Mouse (Mus musculus) splenic B cell, adult 2 months (primary cell): ENCODE data around the gene Srl.

Experiments
- DNase-seq: peaks from one replicate; pipeline ENCODE4 v3.0.0-alpha.2; 2011; ENCODE audit warnings: low read depth, low spot score
- H3K27me3 ChIP-seq: 2 replicates; pipeline ENCODE4 v1.6.1; 2012; ENCODE audit warnings: mild to moderate bottlenecking, low read length, moderate library complexity, mixed read lengths; ENCODE audit not compliant: control insufficient read depth, poor library complexity, insufficient read depth, severe bottlenecking
- H3K36me3 ChIP-seq: 2 replicates; pipeline ENCODE4 v1.6.1; 2012; ENCODE audit warnings: mild to moderate bottlenecking, low read length, moderate library complexity, mixed read lengths; ENCODE audit not compliant: control insufficient read depth, poor library complexity, insufficient read depth, severe bottlenecking

Srl gene

DNA sequence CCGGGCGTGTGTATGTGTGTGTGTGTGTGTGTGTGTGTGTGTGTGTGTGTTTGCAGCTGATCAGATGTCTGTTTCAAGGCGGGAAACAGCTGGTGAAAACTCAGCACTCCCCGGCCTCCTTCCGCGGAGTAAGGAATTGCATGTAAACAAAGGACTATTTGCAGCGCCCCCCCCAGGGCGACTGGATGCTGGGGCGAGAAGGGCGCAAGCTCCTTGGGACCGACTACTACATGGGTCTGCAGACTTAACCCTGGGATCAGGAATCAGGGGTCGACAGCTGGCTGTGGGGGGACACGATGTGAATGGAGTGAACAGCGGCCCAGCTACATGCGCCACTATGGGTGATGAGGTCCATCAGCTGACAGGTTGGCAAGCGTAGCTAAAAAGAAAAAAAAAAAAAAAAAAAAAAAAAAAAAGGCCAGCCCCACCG lies 18.1 kb upstream of the Srl start, which contains the start of gene Tfap4:
Gene Tfap4 (minus strand): TSS at position 140 of the 430 bp plus-strand sequence.
- no peaks in the 10 kb centered on the region for H3K36me3 ChIP-seq
- no peaks in the 10 kb centered on the region for H3K27me3 ChIP-seq
- DNase-seq: peak; percentile 83

DNA sequence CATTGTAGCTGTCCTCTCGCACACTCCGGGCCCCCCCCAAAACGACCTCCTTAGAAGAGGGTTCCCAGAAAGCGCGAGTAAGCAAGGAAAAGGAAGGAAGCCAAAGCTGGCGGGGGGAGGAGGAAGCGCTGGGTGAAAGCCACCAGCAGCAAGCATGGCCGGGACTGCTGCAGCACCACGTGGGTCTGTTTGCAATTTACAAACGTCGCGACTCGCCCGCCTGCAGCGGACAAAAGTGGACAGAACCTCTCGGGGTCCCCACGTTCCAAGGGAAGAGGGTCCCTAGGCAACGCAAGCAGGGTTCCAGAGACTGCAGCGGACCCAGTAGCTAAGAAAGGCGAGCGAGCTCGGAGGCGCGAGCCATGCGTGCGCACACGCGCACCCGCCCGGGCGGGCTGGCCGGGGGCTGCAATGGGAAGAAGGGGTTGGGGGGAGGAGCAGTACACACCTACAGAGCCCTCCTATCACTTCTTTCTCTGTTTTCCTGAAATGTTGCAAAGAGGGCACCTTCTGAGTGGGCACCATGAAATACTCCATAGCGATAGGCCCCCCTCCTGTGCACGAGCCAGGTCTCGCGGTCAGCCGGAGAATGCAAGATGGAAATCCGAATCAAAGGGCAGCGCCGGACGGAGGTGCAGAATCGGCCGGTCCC lies 17.5 kb upstream of the Srl start:
- H3K27me3 ChIP-seq: no peaks in the 10 kb centered on the region
- peak; percentile 52 for DNase-seq
- H3K36me3 ChIP-seq: no peaks in the 10 kb centered on the region

- H3K27me3 ChIP-seq: no peaks in the 10 kb centered on the region
- DNase-seq: peak; percentile 90
- H3K36me3 ChIP-seq: no peaks in the 10 kb centered on the region
Observed at GRCm38 (mm10) chr16:4558384-4558979, 16.9 kb upstream of the Srl start.

- peak; percentile 69 for DNase-seq
- Histone ChIP-seq H3K27me3 (no peaks in the 10 kb centered on the region), H3K36me3 (no peaks in the 10 kb centered on the region)
Observed at GRCm38 (mm10) chr16:4557949-4558348, 16.3 kb upstream of the Srl start.

GRCm38 (mm10) chr16:4557085-4557484 lies 15.5 kb upstream of the Srl start:
- no peaks in the 10 kb centered on the region for H3K27me3 ChIP-seq
- DNase-seq: no peak
- H3K36me3 ChIP-seq: no peaks in the 10 kb centered on the region

DNA sequence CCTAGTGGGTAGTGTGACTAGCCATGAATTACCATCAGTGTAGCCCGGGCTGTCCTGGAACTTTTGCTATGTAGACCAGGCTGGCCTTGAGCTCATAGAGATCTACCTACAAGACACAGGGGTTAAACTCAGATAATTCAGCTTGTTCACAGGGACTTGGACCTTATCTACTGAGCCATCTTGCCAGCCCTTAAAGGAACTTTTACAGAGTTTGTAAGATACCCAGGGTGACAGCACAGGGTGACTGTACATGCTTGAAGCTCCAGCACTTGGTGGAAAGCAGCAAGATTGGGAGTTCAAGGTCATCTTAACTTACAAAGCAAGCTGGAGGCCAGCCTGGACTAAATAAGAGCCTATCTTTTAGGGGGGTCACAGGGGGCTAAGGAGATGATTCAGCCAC lies 13.9 kb upstream of the Srl start:
- no peak for DNase-seq

GRCm38 (mm10) chr16:4552829-4553550 lies 11.4 kb upstream of the Srl start:
- no peaks in the 10 kb centered on the region; the same call in 1 of the 2 replicates for H3K36me3 ChIP-seq
- DNase-seq: no peak
- H3K27me3 ChIP-seq: no peaks in the 10 kb centered on the region

More for the DNA sequence above, 13.9 kb upstream of the Srl start:
- Histone ChIP-seq H3K27me3 (no peaks in the 10 kb centered on the region), H3K36me3 (no peaks in the 10 kb centered on the region)

GRCm38 (mm10) chr16:4551885-4552284 lies 10.3 kb upstream of the Srl start:
- no peak for DNase-seq
- Histone ChIP-seq H3K36me3 (no peaks in the 10 kb centered on the region; the same call in 1 of the 2 replicates), H3K27me3 (no peaks in the 10 kb centered on the region)

GRCm38 (mm10) chr16:4551056-4551455 lies 9.4 kb upstream of the Srl start:
- peak; percentile 71 for DNase-seq
- Histone ChIP-seq H3K36me3 (no peaks in the 10 kb centered on the region; the same call in 1 of the 2 replicates), H3K27me3 (no peaks in the 10 kb centered on the region)

- H3K27me3 ChIP-seq: no peaks in the 10 kb centered on the region
- DNase-seq: peak; percentile 34
- no peaks in the 10 kb centered on the region; the same call in 1 of the 2 replicates for H3K36me3 ChIP-seq
Observed at GRCm38 (mm10) chr16:4548953-4549688, 7.5 kb upstream of the Srl start.

DNA sequence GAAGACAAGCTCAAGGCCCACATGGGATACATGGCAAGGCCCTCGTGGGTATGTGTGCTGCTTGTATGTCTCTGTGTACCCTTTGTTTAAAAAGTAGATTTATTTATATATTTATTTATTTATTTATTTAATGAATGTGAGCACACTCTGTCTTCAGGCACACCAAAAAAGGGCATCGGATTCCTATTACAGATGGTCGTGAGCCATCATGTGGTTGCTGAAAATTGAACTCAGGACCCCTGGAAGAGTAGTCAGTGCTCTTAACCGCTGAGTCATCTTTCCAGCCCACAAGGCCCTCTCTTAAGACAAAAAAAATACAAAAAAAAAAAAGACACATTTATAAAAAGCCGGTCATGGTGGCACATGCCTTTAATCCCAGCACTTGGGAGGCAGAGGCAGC lies 6.0 kb upstream of the Srl start:
- no peaks in the 10 kb centered on the region; the same call in 1 of the 2 replicates for H3K36me3 ChIP-seq
- DNase-seq: no peak

DNA sequence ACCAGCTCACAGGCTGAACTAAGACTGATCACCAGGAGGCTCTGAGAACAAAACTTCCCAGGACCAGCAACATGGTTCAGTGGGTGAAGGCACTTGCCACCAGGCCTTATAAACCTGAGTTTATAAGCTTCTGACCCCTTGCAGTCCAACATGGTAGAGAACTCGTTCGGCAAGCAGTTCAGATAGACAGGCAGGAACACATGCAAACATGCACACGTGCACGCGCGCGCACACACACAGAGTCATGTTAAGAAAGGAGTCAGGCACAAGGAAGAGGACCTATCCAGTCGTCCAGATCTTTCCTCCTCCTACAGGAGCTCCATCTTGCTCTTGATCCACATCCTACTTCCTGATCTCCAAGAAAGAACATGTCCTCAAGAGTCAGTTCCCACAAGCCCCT lies 5.2 kb upstream of the Srl start:
- H3K36me3 ChIP-seq: no peaks in the 10 kb centered on the region; the same call in 1 of the 2 replicates
- no peaks in the 10 kb centered on the region for H3K27me3 ChIP-seq
- DNase-seq: no peak

More for the DNA sequence above, 6.0 kb upstream of the Srl start:
- H3K27me3 ChIP-seq: no peaks in the 10 kb centered on the region

GRCm38 (mm10) chr16:4544845-4545244 lies 3.2 kb upstream of the Srl start:
- Histone ChIP-seq H3K27me3 (no peaks in the 10 kb centered on the region), H3K36me3 (no peaks in the 10 kb centered on the region; the same call in 1 of the 2 replicates)
- DNase-seq: no peak

- no peaks in the 10 kb centered on the region for H3K36me3 ChIP-seq
- no peaks in the 10 kb centered on the region for H3K27me3 ChIP-seq
- no peak for DNase-seq
Observed at GRCm38 (mm10) chr16:4543266-4543665, 1.6 kb upstream of the Srl start.
